Mouse (Mus musculus): ENCODE results near the gene Hax1. TPM values are rescaled to one million over a fixed set of nuclear protein-coding genes. Genes with fewer than 3 reads are reported as not detected.

The Hax1 gene
- polyA plus RNA-seq, 1 experiment: 6.0 TPM

GRCm38 (mm10) chr3:89994807-89995515 is 3.6 kb downstream of the Hax1 start:
- Histone ChIP-seq H3K4me1 (ENCODE audit: control insufficient read depth) (peaks cover 23% of the 10 kb centered on the region), H3K4me3 (replicated peaks) (no peak overlapping the region), H3K27me3 (ENCODE audit: control insufficient read depth) (no peaks in the 10 kb centered on the region), H3K9me3 (ENCODE audit: control insufficient read depth, low read length) (no peaks in the 10 kb centered on the region), H3K36me3 (ENCODE audit: control insufficient read depth) (peaks cover 36% of the 10 kb centered on the region)
- TF ChIP-seq GATA1 (IDR thresholded peaks at IDR 0.05; ENCODE audit: low read length) (no peak), TAL1 (IDR thresholded peaks at IDR 0.05; ENCODE audit: low read length) (no peak)

- H3K27me3 ChIP-seq (ENCODE audit: control insufficient read depth): no peaks in the 10 kb centered on the region
- peaks cover 2% of the 10 kb centered on the region; the same call in 1 of the 2 replicates for H3K36me3 ChIP-seq (ENCODE audit: control insufficient read depth)
- no peak for TF ChIP-seq TAL1 (IDR thresholded peaks at IDR 0.05; ENCODE audit: low read length)
- no peak for TF ChIP-seq GATA1 (IDR thresholded peaks at IDR 0.05; ENCODE audit: low read length)
- no peaks in the 10 kb centered on the region for H3K9me3 ChIP-seq (ENCODE audit: control insufficient read depth, low read length)
- H3K4me3 ChIP-seq (replicated peaks): no peak overlapping the region
- H3K4me1 ChIP-seq (ENCODE audit: control insufficient read depth): no peaks in the 10 kb centered on the region
These were observed 10.8 kb downstream of the Hax1 start for GRCm38 (mm10) chr3:89987822-89988221.

GRCm38 (mm10) chr3:89987211-89987610 is 11.4 kb downstream of the Hax1 start:
- no peaks in the 10 kb centered on the region for H3K36me3 ChIP-seq (ENCODE audit: control insufficient read depth)
- no peaks in the 10 kb centered on the region for H3K27me3 ChIP-seq (ENCODE audit: control insufficient read depth)
- H3K4me3 ChIP-seq (replicated peaks): no peak overlapping the region
- no peaks in the 10 kb centered on the region for H3K4me1 ChIP-seq (ENCODE audit: control insufficient read depth)
- no peak for TF ChIP-seq GATA1 (IDR thresholded peaks at IDR 0.05; ENCODE audit: low read length)
- TF ChIP-seq TAL1 (IDR thresholded peaks at IDR 0.05; ENCODE audit: low read length): no peak
- no peaks in the 10 kb centered on the region for H3K9me3 ChIP-seq (ENCODE audit: control insufficient read depth, low read length)

- H3K4me3 ChIP-seq (replicated peaks): no peak overlapping the region
- H3K36me3 ChIP-seq (ENCODE audit: control insufficient read depth): no peaks in the 10 kb centered on the region
- no peaks in the 10 kb centered on the region for H3K9me3 ChIP-seq (ENCODE audit: control insufficient read depth, low read length)
- TF ChIP-seq GATA1 (IDR thresholded peaks at IDR 0.05; ENCODE audit: low read length) (no peak), TAL1 (IDR thresholded peaks at IDR 0.05; ENCODE audit: low read length) (no peak)
- no peaks in the 10 kb centered on the region for H3K4me1 ChIP-seq (ENCODE audit: control insufficient read depth)
- H3K27me3 ChIP-seq (ENCODE audit: control insufficient read depth): no peaks in the 10 kb centered on the region
These were observed 16.2 kb downstream of the Hax1 start for GRCm38 (mm10) chr3:89982426-89982825.

- no peaks in the 10 kb centered on the region for H3K36me3 ChIP-seq (ENCODE audit: control insufficient read depth)
- no peaks in the 10 kb centered on the region for H3K9me3 ChIP-seq (ENCODE audit: control insufficient read depth, low read length)
- TF ChIP-seq GATA1 (IDR thresholded peaks at IDR 0.05; ENCODE audit: low read length) (no peak), TAL1 (IDR thresholded peaks at IDR 0.05; ENCODE audit: low read length) (no peak)
- H3K27me3 ChIP-seq (ENCODE audit: control insufficient read depth): no peaks in the 10 kb centered on the region
- no peaks in the 10 kb centered on the region for H3K4me1 ChIP-seq (ENCODE audit: control insufficient read depth)
- H3K4me3 ChIP-seq (replicated peaks): no peak overlapping the region
These were observed 21.7 kb downstream of the Hax1 start for GRCm38 (mm10) chr3:89976859-89977258.

- no peaks in the 10 kb centered on the region for H3K36me3 ChIP-seq (ENCODE audit: control insufficient read depth)
- no peak for TF ChIP-seq TAL1 (IDR thresholded peaks at IDR 0.05; ENCODE audit: low read length)
- TF ChIP-seq GATA1 (IDR thresholded peaks at IDR 0.05; ENCODE audit: low read length): no peak
- H3K4me1 ChIP-seq (ENCODE audit: control insufficient read depth): peaks cover under 1% of the 10 kb centered on the region; the same call in 1 of the 2 replicates
- H3K4me3 ChIP-seq (replicated peaks): no peak overlapping the region
- H3K27me3 ChIP-seq (ENCODE audit: control insufficient read depth): peaks cover 20% of the 10 kb centered on the region
- H3K9me3 ChIP-seq (ENCODE audit: control insufficient read depth, low read length): no peaks in the 10 kb centered on the region
These were observed 30.1 kb downstream of the Hax1 start for GRCm38 (mm10) chr3:89968509-89968908.

- Histone ChIP-seq H3K9me3 (ENCODE audit: control insufficient read depth, low read length) (no peaks in the 10 kb centered on the region), H3K4me1 (ENCODE audit: control insufficient read depth) (peaks cover 4% of the 10 kb centered on the region), H3K27me3 (ENCODE audit: control insufficient read depth) (peaks cover 36% of the 10 kb centered on the region), H3K36me3 (ENCODE audit: control insufficient read depth) (no peaks in the 10 kb centered on the region), H3K4me3 (replicated peaks) (no peak overlapping the region)
- TF ChIP-seq TAL1 (IDR thresholded peaks at IDR 0.05; ENCODE audit: low read length) (no peak), GATA1 (IDR thresholded peaks at IDR 0.05; ENCODE audit: low read length) (no peak)
These were observed 31.6 kb downstream of the Hax1 start for GRCm38 (mm10) chr3:89966946-89967345.

- Histone ChIP-seq H3K4me3 (replicated peaks) (no peak overlapping the region), H3K27me3 (ENCODE audit: control insufficient read depth) (peaks cover 45% of the 10 kb centered on the region), H3K9me3 (ENCODE audit: control insufficient read depth, low read length) (no peaks in the 10 kb centered on the region), H3K36me3 (ENCODE audit: control insufficient read depth) (no peaks in the 10 kb centered on the region), H3K4me1 (ENCODE audit: control insufficient read depth) (peaks cover 5% of the 10 kb centered on the region)
- TF ChIP-seq GATA1 (IDR thresholded peaks at IDR 0.05; ENCODE audit: low read length): no peak
- TF ChIP-seq TAL1 (IDR thresholded peaks at IDR 0.05; ENCODE audit: low read length): no peak
These were observed 32.6 kb downstream of the Hax1 start for GRCm38 (mm10) chr3:89965972-89966371.

GRCm38 (mm10) chr3:89965557-89965956 is 33.0 kb downstream of the Hax1 start:
- Histone ChIP-seq H3K9me3 (ENCODE audit: control insufficient read depth, low read length) (no peaks in the 10 kb centered on the region), H3K4me3 (replicated peaks) (no peak overlapping the region), H3K36me3 (ENCODE audit: control insufficient read depth) (no peaks in the 10 kb centered on the region), H3K27me3 (ENCODE audit: control insufficient read depth) (peaks cover 49% of the 10 kb centered on the region), H3K4me1 (ENCODE audit: control insufficient read depth) (peaks cover 8% of the 10 kb centered on the region)
- TF ChIP-seq GATA1 (IDR thresholded peaks at IDR 0.05; ENCODE audit: low read length) (no peak), TAL1 (IDR thresholded peaks at IDR 0.05; ENCODE audit: low read length) (no peak)

All from erythroblast, embryonic 14.5 days (primary cell).